In the genomic region with DNA sequence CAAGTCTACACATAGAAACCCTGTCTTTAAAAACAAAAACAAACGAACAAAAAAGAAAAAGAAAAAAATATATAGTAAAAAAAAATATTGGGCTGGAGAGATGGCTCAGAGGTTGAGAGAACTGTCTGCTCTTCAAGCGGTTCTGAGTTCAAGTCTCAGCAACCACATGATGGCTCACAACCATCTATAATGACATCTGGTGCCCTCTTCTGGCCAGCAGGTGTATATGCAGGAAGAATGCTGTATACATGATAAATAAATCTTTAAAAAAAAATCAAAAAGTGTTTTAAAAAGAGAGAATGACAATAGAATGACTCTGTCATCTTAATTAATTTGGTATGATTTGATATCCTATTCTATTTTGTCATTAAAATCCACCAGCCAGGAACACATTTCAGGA, we compare ENCODE assay signal across 10 mouse cellular contexts. TPM values are rescaled to one million over a fixed set of nuclear protein-coding genes. Genes with fewer than 3 reads are reported as not detected.
A peak's percentile ranks its signal among the peaks of the same experiment; 100 is the strongest.
DNase-seq lines count a peak whose midpoint lies in the region; ATAC-seq and TF ChIP-seq lines count a peak whose summit lies in the region.
"Had no signal": no experiment of that assay in that cellular context is flagged by ENCODE, and none has a peak within 500 bp of the region (broad histone marks: within the 10 kb centered on the region; RNA-seq: fewer than 3 reads in every experiment).

No protein-coding gene starts in this region.

- H3K9ac ChIP-seq in forebrain, embryonic 14.5 days (ENCODE audit: low read length): no peak overlapping the region
- no peak overlapping the region for H3K9ac ChIP-seq in forebrain, embryonic 15.5 days (replicated peaks)
- no peak overlapping the region for H3K9ac ChIP-seq in ES-Bruce4 (ENCODE audit: low read depth, poor library complexity, severe bottlenecking)
- H3K9ac ChIP-seq in liver, embryonic 14.5 days (replicated peaks): no peak overlapping the region

- H3K27me3 ChIP-seq in forebrain, embryonic 14.5 days (replicated peaks; ENCODE audit: control insufficient read depth, insufficient read depth, low read length): no peaks in the 10 kb centered on the region
- H3K27me3 ChIP-seq in forebrain, embryonic 15.5 days: no peaks in the 10 kb centered on the region
- H3K27me3 ChIP-seq in ES-Bruce4 (ENCODE audit: control insufficient read depth, insufficient read depth, low read length, poor library complexity, severe bottlenecking): no peaks in the 10 kb centered on the region
- no peaks in the 10 kb centered on the region for H3K27me3 ChIP-seq in liver, embryonic 14.5 days (ENCODE audit: control insufficient read depth, insufficient read depth, low read length)
- H3K27me3 ChIP-seq: limb, embryonic 12.5 days had no signal

- peaks cover 8% of the 10 kb centered on the region; the same call in 1 of the 2 replicates for H3K36me3 ChIP-seq in forebrain, embryonic 14.5 days (ENCODE audit: control insufficient read depth, insufficient read depth, low read length)
- H3K36me3 ChIP-seq in forebrain, embryonic 15.5 days: 0 out of 2 replicates have a peak, but pooled peaks cover under 1% of the 10 kb centered on the region
- peaks cover 6% of the 10 kb centered on the region for H3K36me3 ChIP-seq in ES-Bruce4 (ENCODE audit: control insufficient read depth, insufficient read depth, low read length, poor library complexity, severe bottlenecking)
- H3K36me3 ChIP-seq in liver, embryonic 14.5 days (replicated peaks; ENCODE audit: control insufficient read depth, insufficient read depth, low read depth): peaks cover 4% of the 10 kb centered on the region

- no peaks in the 10 kb centered on the region for H3K9me3 ChIP-seq in forebrain, embryonic 14.5 days (replicated peaks; ENCODE audit: control insufficient read depth, low read length)
- no peaks in the 10 kb centered on the region for H3K9me3 ChIP-seq in forebrain, embryonic 15.5 days
- H3K9me3 ChIP-seq in ES-Bruce4 (replicated peaks; ENCODE audit: control insufficient read depth, insufficient read depth, low read length, poor library complexity, severe bottlenecking): no peaks in the 10 kb centered on the region
- no peaks in the 10 kb centered on the region for H3K9me3 ChIP-seq in liver, embryonic 14.5 days (ENCODE audit: control insufficient read depth, low read length)
- H3K9me3 ChIP-seq: limb, embryonic 12.5 days had no signal

- no peak for TF ChIP-seq POLR2A in lung, adult 2 months (IDR thresholded peaks at IDR 0.05; ENCODE audit: borderline replicate concordance, extremely low read depth, low read depth, low read length)
- TF ChIP-seq POLR2A in ES-Bruce4 (IDR thresholded peaks at IDR 0.05; ENCODE audit: insufficient read depth, low read length): no peak

- H3K4me3 ChIP-seq in forebrain, embryonic 14.5 days (ENCODE audit: low read depth, low read length): no peak overlapping the region
- H3K4me3 ChIP-seq in forebrain, embryonic 15.5 days: no peak overlapping the region
- no peak overlapping the region for H3K4me3 ChIP-seq in lung, adult 2 months (replicated peaks; ENCODE audit: extremely low read depth, low read depth, low read length)
- H3K4me3 ChIP-seq in ES-Bruce4 (ENCODE audit: low read depth, low read length): no peak overlapping the region
- H3K4me3 ChIP-seq in liver, embryonic 14.5 days (ENCODE audit: insufficient read depth in 1 of 2, low read depth in 2 of 2, low read length in 2 of 2): no peak overlapping the region

- H3K4me2 ChIP-seq in forebrain, embryonic 14.5 days (ENCODE audit: low read length): no peak overlapping the region
- H3K4me2 ChIP-seq in forebrain, embryonic 15.5 days (replicated peaks): no peak overlapping the region
- no peak overlapping the region for H3K4me2 ChIP-seq in liver, embryonic 14.5 days (ENCODE audit: low read depth)

- 75% methylated on average over 2 of the region's 2 CpGs for WGBS in forebrain, embryonic 14.5 days
- 75% methylated on average over 2 of the region's 2 CpGs for WGBS in forebrain, embryonic 15.5 days
- WGBS in lung, adult 2 months: 68% methylated on average over 2 of the region's 2 CpGs
- WGBS in liver, embryonic 14.5 days (ENCODE audit: insufficient replicate concordance): 51% methylated on average over 2 of the region's 2 CpGs

- no peak for ATAC-seq in forebrain, embryonic 14.5 days
- ATAC-seq in forebrain, embryonic 15.5 days (replicated peaks): no peak
- no peak for ATAC-seq in liver, embryonic 14.5 days (ENCODE audit: insufficient read depth)
- ATAC-seq in erythroblast, adult 5-6 weeks (replicated peaks; ENCODE audit: low FRiP score, poor library complexity, severe bottlenecking): no peak

- no peak for TF ChIP-seq EP300 in ES-Bruce4 (IDR thresholded peaks at IDR 0.05; ENCODE audit: insufficient read depth, low read depth, low read length)
- no peak for TF ChIP-seq EP300 in liver, embryonic 14.5 days (IDR thresholded peaks at IDR 0.05; ENCODE audit: low read depth)

- 0 out of 2 replicates have a peak, but pooled peaks have one; percentile 10 for TF ChIP-seq CTCF in lung, adult 2 months (IDR thresholded peaks at IDR 0.05; ENCODE audit: insufficient read depth, low read length)
- TF ChIP-seq CTCF in ES-Bruce4 (IDR thresholded peaks at IDR 0.05; ENCODE audit: low read depth, low read length): peak; percentile 8
- peak; percentile 71 for TF ChIP-seq CTCF in liver, embryonic 14.5 days (IDR thresholded peaks at IDR 0.05; ENCODE audit: low read depth)

- H3K27ac ChIP-seq in forebrain, embryonic 14.5 days (ENCODE audit: low read depth, low read length): no peak overlapping the region
- no peak overlapping the region for H3K27ac ChIP-seq in forebrain, embryonic 15.5 days (replicated peaks)
- no peak overlapping the region for H3K27ac ChIP-seq in ES-Bruce4 (ENCODE audit: insufficient read depth, low read length)
- H3K27ac ChIP-seq in liver, embryonic 14.5 days: no peak overlapping the region

- peaks cover 6% of the 10 kb centered on the region for H3K4me1 ChIP-seq in forebrain, embryonic 14.5 days (ENCODE audit: control insufficient read depth, insufficient read depth, low read length)
- peaks cover 29% of the 10 kb centered on the region for H3K4me1 ChIP-seq in forebrain, embryonic 15.5 days
- no peaks in the 10 kb centered on the region for H3K4me1 ChIP-seq in lung, adult 2 months (ENCODE audit: control insufficient read depth, insufficient read depth, low read length)
- H3K4me1 ChIP-seq in ES-Bruce4 (ENCODE audit: control insufficient read depth, insufficient read depth, low read length): no peaks in the 10 kb centered on the region
- H3K4me1 ChIP-seq in liver, embryonic 14.5 days (replicated peaks; ENCODE audit: control insufficient read depth in 2 of 2, insufficient read depth in 2 of 2, low read length in 1 of 2): peaks cover 7 to 12% of the 10 kb centered on the region in 2 experiments

- DNase-seq in forebrain, embryonic 14.5 days (ENCODE audit: low spot score): peak; percentile 6
- no peak for DNase-seq in lung, adult 2 months
- DNase-seq in lung, postnatal 4 days: no peak
- DNase-seq in liver, embryonic 14.5 days (ENCODE audit: low read depth in 3 of 3, low spot score in 3 of 3): peak in 1 of 3 experiments; percentile 24
- no peak for DNase-seq in urinary bladder, postnatal 14 days (ENCODE audit: low spot score)
- DNase-seq: cerebellum, adult 8-10 months had no signal

RNA-seq across cellular contexts. Expression of a gene that starts 1.2 kb away (rescaled TPM):
- 16.9 and 23.2 TPM in 2 replicates for polyA plus RNA-seq in forebrain, embryonic 14.5 days (2014; fragmentation: Nextera tagmentation; extraction: Ambion mirVana)
- polyA plus RNA-seq in forebrain, embryonic 15.5 days (2015; fragmentation: Nextera tagmentation; extraction: Ambion mirVana): 28.2 and 29.4 TPM in 2 replicates
- polyA plus RNA-seq in lung, adult 2 months (2012; rRNA removed): 12.6 and 13.4 TPM in 2 replicates
- polyA plus RNA-seq in ES-Bruce4 (2011; ENCODE audit: insufficient read depth, insufficient read length, low read depth, missing spikeins): 13.5 and 17.1 TPM in 2 replicates
- polyA plus RNA-seq in liver, embryonic 14.5 days (2012; rRNA removed): 1.6 and 1.7 TPM in 2 replicates
- polyA plus RNA-seq in liver, embryonic 14.5 days (2014; fragmentation: Nextera tagmentation; extraction: Ambion mirVana): 1.9 TPM in 2 replicates
- 0.42 TPM in 1 of 2 replicates, not detected in the other for total RNA-seq in erythroblast, adult 5-6 weeks (2015; ENCODE audit: low replicate concordance)
- 3.7 TPM in 1 of 2 replicates, not detected in the other for total RNA-seq in erythroblast, adult 5-6 weeks (2017; ENCODE audit: low replicate concordance)

RNA-seq across cellular contexts. Expression of a gene that starts 1.3 kb away (rescaled TPM):
- polyA plus RNA-seq in forebrain, embryonic 14.5 days (2014; fragmentation: Nextera tagmentation; extraction: Ambion mirVana): 9.3 and 11.3 TPM in 2 replicates
- polyA plus RNA-seq in forebrain, embryonic 15.5 days (2015; fragmentation: Nextera tagmentation; extraction: Ambion mirVana): 15.5 and 16.3 TPM in 2 replicates
- polyA plus RNA-seq in lung, adult 2 months (2012; rRNA removed): 1.3 and 2.5 TPM in 2 replicates
- 24.7 and 28.0 TPM in 2 replicates for polyA plus RNA-seq in ES-Bruce4 (2011; ENCODE audit: insufficient read depth, insufficient read length, low read depth, missing spikeins)
- 3.8 and 6.4 TPM in 2 replicates for polyA plus RNA-seq in liver, embryonic 14.5 days (2012; rRNA removed)
- polyA plus RNA-seq in liver, embryonic 14.5 days (2014; fragmentation: Nextera tagmentation; extraction: Ambion mirVana): 5.8 and 9.3 TPM in 2 replicates
- 1.7 and 2.7 TPM in 2 replicates for total RNA-seq in erythroblast, adult 5-6 weeks (2015; ENCODE audit: low replicate concordance)
- 9.9 and 13.4 TPM in 2 replicates for total RNA-seq in erythroblast, adult 5-6 weeks (2017; ENCODE audit: low replicate concordance)

RNA-seq across cellular contexts. Expression of a gene that starts 16.2 kb away (rescaled TPM):
- polyA plus RNA-seq in forebrain, embryonic 14.5 days (2014; fragmentation: Nextera tagmentation; extraction: Ambion mirVana): 1.4 and 1.6 TPM in 2 replicates
- 1.8 and 2.0 TPM in 2 replicates for polyA plus RNA-seq in forebrain, embryonic 15.5 days (2015; fragmentation: Nextera tagmentation; extraction: Ambion mirVana)
- polyA plus RNA-seq in lung, adult 2 months (2012; rRNA removed): 1.7 and 2.0 TPM in 2 replicates
- polyA plus RNA-seq in ES-Bruce4 (2011; ENCODE audit: insufficient read depth, insufficient read length, low read depth, missing spikeins): 0.88 and 1.1 TPM in 2 replicates
- polyA plus RNA-seq in liver, embryonic 14.5 days (2012; rRNA removed): 0.09 and 0.11 TPM in 2 replicates
- polyA plus RNA-seq in liver, embryonic 14.5 days (2014; fragmentation: Nextera tagmentation; extraction: Ambion mirVana): 0.06 TPM in 1 of 2 replicates, not detected in the other
- total RNA-seq in erythroblast, adult 5-6 weeks (2015; ENCODE audit: low replicate concordance): not detected in 2 replicates
- not detected in 2 replicates for total RNA-seq in erythroblast, adult 5-6 weeks (2017; ENCODE audit: low replicate concordance)

RNA-seq across cellular contexts. Expression of a gene that starts 45.9 kb away (rescaled TPM):
- polyA plus RNA-seq in forebrain, embryonic 14.5 days (2014; fragmentation: Nextera tagmentation; extraction: Ambion mirVana): 1,359 and 1,743 TPM in 2 replicates
- 1,339 and 1,342 TPM in 2 replicates for polyA plus RNA-seq in forebrain, embryonic 15.5 days (2015; fragmentation: Nextera tagmentation; extraction: Ambion mirVana)
- 276 and 321 TPM in 2 replicates for polyA plus RNA-seq in lung, adult 2 months (2012; rRNA removed)
- polyA plus RNA-seq in ES-Bruce4 (2011; ENCODE audit: insufficient read depth, insufficient read length, low read depth, missing spikeins): 3,790 and 3,890 TPM in 2 replicates
- 986 and 1,878 TPM in 2 replicates for polyA plus RNA-seq in liver, embryonic 14.5 days (2012; rRNA removed)
- polyA plus RNA-seq in liver, embryonic 14.5 days (2014; fragmentation: Nextera tagmentation; extraction: Ambion mirVana): 1,452 and 1,510 TPM in 2 replicates
- total RNA-seq in erythroblast, adult 5-6 weeks (2015; ENCODE audit: low replicate concordance): 738 and 1,031 TPM in 2 replicates
- total RNA-seq in erythroblast, adult 5-6 weeks (2017; ENCODE audit: low replicate concordance): 502 and 613 TPM in 2 replicates

Comparison
In these comparisons a context has a peak if more than half of its experiments do, and no peak if none do; other contexts are left out.
1. CTCF ChIP-seq: peak in every context shown above with its lines; median percentile 71 in liver, embryonic 14.5 days; 10 in lung, adult 2 months; 8 in ES-Bruce4.